Mouse (Mus musculus) heart, embryonic 16.5 days (tissue): ENCODE results near the gene Fam166a. TPM values are rescaled to one million over a fixed set of nuclear protein-coding genes. Genes with fewer than 3 reads are reported as not detected.
A peak's percentile ranks its signal among the peaks of the same experiment; 100 is the strongest.

Experiments
- ATAC-seq: fragments of 200-750 bp; cut with Nextera tagmentation; replicated peaks from 2 replicates; pipeline ENCODE4 v1.8.0; 2017; ENCODE audit warnings: moderate number of reproducible peaks; ENCODE audit not compliant: insufficient read depth, low FRiP score; ENCODE audit errors: extremely low read depth
- H3K27ac ChIP-seq: fragments of 300-500 bp; sonication (generic); 2 replicates; pipeline ENCODE4 v1.5.1; 2014; ENCODE audit warnings: mild to moderate bottlenecking, low read length, control low read depth, moderate library complexity
- H3K27me3 ChIP-seq: fragments of 300-500 bp; sonication (generic); 2 replicates; pipeline ENCODE4 v1.6.1; 2014; ENCODE audit warnings: low read length, mixed read lengths; ENCODE audit not compliant: control insufficient read depth, insufficient read depth
- H3K36me3 ChIP-seq: fragments of 300-500 bp; sonication (generic); 2 replicates; pipeline ENCODE4 v1.6.1; 2014; ENCODE audit not compliant: control insufficient read depth, insufficient read depth
- H3K4me1 ChIP-seq: fragments of 300-500 bp; sonication (generic); 2 replicates; pipeline ENCODE4 v1.6.1; 2014; ENCODE audit warnings: low read length, mixed read lengths; ENCODE audit not compliant: control insufficient read depth, insufficient read depth
- H3K4me2 ChIP-seq: fragments of 300-500 bp; sonication (generic); 2 replicates; pipeline ENCODE4 v1.6.1; 2014; ENCODE audit warnings: low read depth, mild to moderate bottlenecking, control low read depth, low read length
- H3K4me3 ChIP-seq: fragments of 300-500 bp; sonication (generic); 2 replicates; pipeline ENCODE4 v1.5.1; 2014; ENCODE audit warnings: mild to moderate bottlenecking, control low read depth, low read length
- H3K9ac ChIP-seq: fragments of 300-500 bp; sonication (generic); 2 replicates; pipeline ENCODE4 v1.6.1; 2014; ENCODE audit warnings: low read length, control low read depth
- H3K9me3 ChIP-seq: fragments of 300-500 bp; sonication (generic); replicated peaks from 2 replicates; pipeline ENCODE4 v1.6.1; 2016; ENCODE audit warnings: low read length; ENCODE audit not compliant: control insufficient read depth
- WGBS: fragments of 180-500 bp; shearing (Covaris S2); extraction: QIAGEN DNeasy Blood & Tissue Kit; methylation state at CpG from one replicate; pipeline ENCODE4 v1.1.7; 2014; 5-methylcytosine and 5-hydroxymethylcytosine counted together
- polyA plus RNA-seq: library from polyadenylated mRNA; unstranded; fragments of >200 nt; fragmentation: Nextera tagmentation; extraction: Ambion mirVana; gene quantifications from 2 replicates; pipeline ENCODE4 v1.2.1, GENCODE M21; 2015

The Fam166a gene
- polyA plus RNA-seq, 1 experiment from 2014 or later = not detected

DNA sequence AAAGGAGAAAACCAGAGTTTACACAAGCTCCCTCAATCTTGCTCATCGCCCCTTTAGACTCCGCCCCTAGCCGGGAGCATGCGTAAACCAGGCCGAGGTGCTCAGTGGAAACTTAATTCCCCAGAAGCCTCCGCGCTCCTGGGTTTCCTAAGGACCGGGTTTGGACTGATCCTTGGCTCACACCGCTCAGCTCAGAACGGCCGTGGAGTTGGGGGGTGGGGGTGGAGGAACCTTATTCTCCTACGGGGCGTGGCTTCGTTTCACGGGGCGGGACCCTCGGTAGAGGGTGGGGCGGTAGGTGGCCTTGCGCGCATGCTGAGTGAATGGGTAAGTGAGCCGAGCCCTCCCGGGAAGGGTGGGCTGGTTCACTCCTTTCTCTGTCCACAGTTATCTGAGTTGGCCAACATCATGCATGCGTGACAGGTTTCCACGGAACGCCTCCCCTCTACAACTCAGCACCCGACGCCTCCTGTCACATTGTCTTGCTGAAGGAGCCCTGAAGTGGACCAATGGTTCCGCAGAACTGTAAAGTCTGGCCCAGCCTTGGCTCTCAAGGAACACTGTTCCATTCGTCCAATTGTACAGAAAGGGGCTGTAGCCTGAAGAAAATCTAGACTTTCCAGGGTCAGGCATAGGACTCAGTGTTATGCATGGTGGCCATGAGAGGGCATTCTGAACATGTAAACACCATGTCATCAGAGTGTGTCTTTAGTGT is 22.3 kb downstream of the Fam166a start:
- Histone ChIP-seq H3K27ac (no peak overlapping the region), H3K9ac (peak overlapping the region; percentile 60), H3K4me1 (peaks cover 13% of the 10 kb centered on the region), H3K9me3 (no peaks in the 10 kb centered on the region), H3K4me2 (peak overlapping the region; percentile 71), H3K27me3 (peaks cover 18% of the 10 kb centered on the region; the same call in 1 of the 2 replicates), H3K4me3 (peak overlapping the region; percentile 49), H3K36me3 (peaks cover 4% of the 10 kb centered on the region; the same call in 1 of the 2 replicates)
- 1% methylated on average over 29 of the region's 29 CpGs for WGBS
- ATAC-seq = peak; percentile 75

GRCm38 (mm10) chr2:25241438-25241775 is 22.9 kb downstream of the Fam166a start:
- peaks cover 16% of the 10 kb centered on the region; the same call in 1 of the 2 replicates for H3K27me3 ChIP-seq
- H3K27ac ChIP-seq = no peak overlapping the region
- peaks cover 4% of the 10 kb centered on the region; the same call in 1 of the 2 replicates for H3K36me3 ChIP-seq
- H3K4me3 ChIP-seq = peak overlapping the region; percentile 62
- ATAC-seq = no peak
- H3K4me1 ChIP-seq = peaks cover 13% of the 10 kb centered on the region
- no peaks in the 10 kb centered on the region for H3K9me3 ChIP-seq
- H3K4me2 ChIP-seq = peak overlapping the region; percentile 95
- H3K9ac ChIP-seq = no peak overlapping the region
- WGBS = 14% methylated on average over 6 of the region's 6 CpGs

DNA sequence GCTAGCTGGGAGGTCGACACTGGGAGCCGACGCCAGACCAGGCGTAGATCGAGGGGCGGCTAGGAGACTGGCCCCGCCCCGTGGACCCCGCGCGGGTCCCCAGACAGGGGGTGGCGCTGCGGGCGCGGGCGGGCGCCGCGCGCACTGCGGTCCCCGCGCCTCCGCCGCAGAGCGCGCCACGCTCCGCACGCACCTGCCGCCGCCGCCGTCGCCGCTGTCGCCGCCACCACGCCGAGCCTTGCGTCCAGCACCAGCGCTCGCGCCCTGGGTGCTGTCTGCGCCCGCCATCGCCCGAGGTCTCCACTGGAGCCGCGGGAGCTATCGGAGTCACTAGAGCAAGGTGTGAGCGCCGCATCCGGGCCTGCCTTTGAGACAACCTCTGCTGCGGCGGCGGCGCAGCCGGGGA is 23.6 kb downstream of the Fam166a start, which contains the start of the genes Rnf208 and Cysrt1:
Gene Rnf208, plus strand, starts transcription at position 155 of the 406 bp plus-strand sequence.
Gene Cysrt1, minus strand, starts transcription at position 352 of the 406 bp plus-strand sequence.
- H3K9ac ChIP-seq = peak within 1 kb of the TSS; percentile 68

DNA sequence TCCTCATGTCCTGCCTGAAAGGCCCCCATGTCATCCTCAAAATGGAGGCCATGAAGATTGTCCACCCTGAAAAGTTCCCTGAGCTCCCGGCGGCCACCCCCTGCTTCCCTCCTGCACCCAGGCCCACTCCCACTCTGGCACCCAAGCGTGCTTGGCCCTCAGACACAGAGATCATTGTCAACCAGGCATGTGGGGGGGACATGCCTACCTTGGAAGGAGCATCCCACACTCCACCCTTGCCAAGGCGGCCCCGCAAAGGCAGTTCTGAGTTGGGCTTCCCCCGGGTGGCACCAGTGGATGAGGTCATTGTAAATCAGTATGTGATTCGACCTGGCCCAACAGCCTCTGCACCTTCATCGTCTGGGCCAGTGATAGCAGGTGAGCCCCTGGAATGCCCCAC is 24.8 kb downstream of the Fam166a start:
- no peak overlapping the region for H3K4me3 ChIP-seq
- H3K4me1 ChIP-seq = peaks cover 13% of the 10 kb centered on the region
- peaks cover 4% of the 10 kb centered on the region for H3K36me3 ChIP-seq
- ATAC-seq = no peak
- no peak overlapping the region for H3K4me2 ChIP-seq
- WGBS = 63% methylated on average over 8 of the region's 8 CpGs
- H3K9ac ChIP-seq = no peak overlapping the region
- H3K27ac ChIP-seq = no peak overlapping the region
- H3K27me3 ChIP-seq = peaks cover 16% of the 10 kb centered on the region; the same call in 1 of the 2 replicates
- H3K9me3 ChIP-seq = no peaks in the 10 kb centered on the region

More for the DNA sequence above, 23.6 kb downstream of the Fam166a start, which contains the start of the genes Rnf208 and Cysrt1:
- H3K4me2 ChIP-seq = peak within 1 kb of the TSS; percentile 95
- WGBS = under 1% methylated on average over 47 of the region's 59 CpGs
- H3K4me1 ChIP-seq = peaks cover 13% of the 10 kb centered on the region
- H3K9me3 ChIP-seq = no peaks in the 10 kb centered on the region
- ATAC-seq = no peak
- peaks cover 4% of the 10 kb centered on the region; the same call in 1 of the 2 replicates for H3K36me3 ChIP-seq
- H3K4me3 ChIP-seq = peak within 1 kb of the TSS; percentile 62
- peaks cover 16% of the 10 kb centered on the region; the same call in 1 of the 2 replicates for H3K27me3 ChIP-seq
- no peak within 1 kb of the TSS for H3K27ac ChIP-seq

- Histone ChIP-seq H3K27me3 (peaks cover 16% of the 10 kb centered on the region; the same call in 1 of the 2 replicates), H3K27ac (no peak overlapping the region)
Observed at GRCm38 (mm10) chr2:25244144-25244543, 25.6 kb downstream of the Fam166a start.

GRCm38 (mm10) chr2:25246183-25247072 is 27.9 kb downstream of the Fam166a start, which contains the start of gene AL732309.1:
AL732309.1 (minus strand) TSS chr2:25246863.
- Histone ChIP-seq H3K27ac (no peak within 1 kb of the TSS), H3K4me3 (no peak within 1 kb of the TSS), H3K4me1 (peaks cover 7% of the 10 kb centered on the region), H3K4me2 (no peak within 1 kb of the TSS), H3K27me3 (peaks cover 12% of the 10 kb centered on the region; the same call in 1 of the 2 replicates), H3K9me3 (no peaks in the 10 kb centered on the region), H3K9ac (no peak within 1 kb of the TSS), H3K36me3 (peaks cover 15% of the 10 kb centered on the region)
- WGBS = 86% methylated on average over 10 of the region's 10 CpGs
- ATAC-seq = no peak

More at GRCm38 (mm10) chr2:25244144-25244543, 25.6 kb downstream of the Fam166a start:
- Histone ChIP-seq H3K4me3 (no peak overlapping the region), H3K36me3 (peaks cover 7% of the 10 kb centered on the region), H3K9ac (no peak overlapping the region), H3K4me2 (no peak overlapping the region), H3K4me1 (peaks cover 13% of the 10 kb centered on the region), H3K9me3 (no peaks in the 10 kb centered on the region)
- ATAC-seq = no peak
- WGBS = 87% methylated on average over 4 of the region's 4 CpGs

- WGBS = 88% methylated on average over 1 of the region's 1 CpGs
- Histone ChIP-seq H3K27me3 (no peaks in the 10 kb centered on the region), H3K9me3 (no peaks in the 10 kb centered on the region), H3K4me2 (no peak overlapping the region), H3K4me1 (peaks cover 13% of the 10 kb centered on the region), H3K27ac (no peak overlapping the region), H3K9ac (no peak overlapping the region), H3K36me3 (peaks cover 14% of the 10 kb centered on the region), H3K4me3 (no peak overlapping the region)
- ATAC-seq = no peak
Observed at GRCm38 (mm10) chr2:25252331-25252730, 33.8 kb downstream of the Fam166a start.

- Histone ChIP-seq H3K27ac (peak within 1 kb of the TSS; percentile 68), H3K4me3 (peak within 1 kb of the TSS; percentile 100), H3K4me2 (peak within 1 kb of the TSS; percentile 97), H3K36me3 (peaks cover 6% of the 10 kb centered on the region; the same call in 1 of the 2 replicates), H3K9ac (peak within 1 kb of the TSS; percentile 87), H3K27me3 (no peaks in the 10 kb centered on the region), H3K9me3 (no peaks in the 10 kb centered on the region), H3K4me1 (peaks cover 13% of the 10 kb centered on the region)
- WGBS = under 1% methylated on average over 39 of the region's 39 CpGs
- peak; percentile 80 for ATAC-seq
Observed at GRCm38 (mm10) chr2:25255284-25255779, 36.8 kb downstream of the Fam166a start, which contains the start of gene Tmem203. Tmem203 (plus strand) TSS chr2:25255439.
